Mouse (Mus musculus) R1 (cell line): ENCODE results near the gene Vmn1r15.

Experiments
- DNase-seq: peaks from one replicate; pipeline ENCODE4 v3.0.0-alpha.2; 2018; ENCODE audit warnings: low read depth, low spot score

The Vmn1r15 gene

DNA sequence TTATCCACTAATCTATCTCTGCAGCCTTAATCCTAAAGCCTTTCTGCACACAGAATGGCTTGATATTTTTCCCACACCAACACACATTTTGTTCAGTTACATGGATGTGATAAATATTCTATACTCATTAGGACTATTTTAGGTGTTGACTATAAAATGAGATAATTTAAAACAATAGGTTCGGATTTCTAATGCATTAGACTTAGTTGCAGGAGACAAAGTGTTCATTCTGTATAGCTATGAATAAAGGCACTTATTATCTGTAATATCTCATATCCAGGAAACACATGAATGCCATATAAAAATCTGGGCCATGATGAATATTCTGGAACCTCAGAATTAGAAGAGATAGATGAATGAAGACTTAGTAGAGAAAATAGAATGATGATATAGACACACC, at the start of gene Vmn1r15:
Gene Vmn1r15, plus strand, starts transcription at position 301 of the 400 bp plus-strand sequence.
- DNase-seq = no peak

- DNase-seq = no peak
These were observed 26.4 kb upstream of the Vmn1r15 start, which contains the start of gene Vmn1r14 for GRCm38 (mm10) chr6:57231386-57231785. Vmn1r14 (plus strand) TSS chr6:57231686.

- DNase-seq = no peak
These were observed 3.2 kb downstream of the Vmn1r15 start for GRCm38 (mm10) chr6:57260990-57261389.

DNA sequence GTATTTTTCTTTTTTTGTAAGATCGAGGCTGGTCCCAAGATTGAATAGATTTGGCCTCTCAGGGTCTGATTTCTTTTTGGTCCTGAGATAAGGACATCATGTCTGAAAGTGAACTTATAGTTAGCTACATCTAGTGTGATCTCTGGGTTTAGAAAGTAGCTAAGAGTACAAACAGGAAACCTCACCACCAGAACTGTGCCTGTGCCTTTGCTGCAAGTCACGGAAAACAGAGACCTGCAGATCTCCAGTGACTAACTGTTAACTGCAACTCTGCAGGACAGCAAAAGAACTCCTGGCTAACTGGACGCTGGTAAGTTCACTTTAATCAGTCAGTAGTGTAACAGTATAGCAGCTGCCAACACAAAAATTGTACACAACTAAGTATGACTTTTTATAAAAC, 14.1 kb downstream of the Vmn1r15 start:
- DNase-seq = no peak

DNA sequence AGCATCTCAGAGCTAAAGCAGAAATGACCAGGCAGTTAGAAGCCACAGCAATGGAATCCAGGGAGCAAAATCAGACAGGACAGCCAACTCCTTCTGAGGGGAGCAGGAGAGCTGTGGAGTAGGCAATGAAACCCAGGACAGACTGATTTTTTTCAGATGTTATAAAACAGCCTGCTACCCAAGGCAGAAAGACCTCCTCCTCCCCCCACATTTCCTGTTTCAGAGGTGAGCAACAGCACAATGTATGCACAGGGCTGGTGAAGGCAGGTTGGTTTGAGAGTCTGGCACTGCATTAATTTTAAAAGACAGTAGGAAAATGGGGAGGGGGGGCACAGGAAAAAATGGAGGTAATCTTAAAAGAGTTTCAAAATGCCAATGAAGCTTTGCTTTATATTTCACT, 14.8 kb downstream of the Vmn1r15 start:
- no peak for DNase-seq

GRCm38 (mm10) chr6:57278952-57279351, 21.2 kb downstream of the Vmn1r15 start:
- no peak for DNase-seq
